Mouse (Mus musculus) Muller cell, postnatal 12 days (primary cell): ENCODE results near the gene Izumo3.
"Not testable (repeated sequence)": the region's sequence is repeated elsewhere in the genome, so short reads cannot be mapped to it uniquely, and the experiment has no call there.

Experiments
- DNase-seq: peaks from one replicate; pipeline ENCODE4 v3.0.0-alpha.2; 2015; ENCODE audit errors: inconsistent ontology term

Izumo3 gene

GRCm38 (mm10) chr4:92147134-92147533, at the start of gene Izumo3:
TSS of gene Izumo3 (minus strand) at chr4:92147234.
- no peak for DNase-seq

GRCm38 (mm10) chr4:92191649-92192048, 44.6 kb upstream of the Izumo3 start, which contains the start of gene Gm12666:
TSS of gene Gm12666 (minus strand) at chr4:92191749.
- DNase-seq: not testable (repeated sequence)

DNA sequence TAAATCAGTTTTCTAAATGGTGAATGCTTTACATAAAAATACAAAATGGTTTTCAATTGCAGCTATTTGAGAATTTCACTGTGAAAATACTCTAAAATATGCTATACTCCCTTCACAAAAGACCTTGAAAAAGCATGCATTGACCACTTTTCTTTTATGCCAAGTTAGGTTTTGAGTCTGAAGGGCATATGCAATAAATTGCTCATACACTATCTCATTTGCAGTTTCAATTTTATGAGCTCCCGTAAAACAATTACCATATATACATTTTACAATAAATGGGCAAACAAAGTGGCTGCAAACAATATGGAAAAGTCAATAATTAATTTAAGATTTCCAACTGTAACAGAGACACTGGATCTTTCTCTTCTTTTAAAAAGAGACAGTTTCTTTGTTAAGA, 5.6 kb upstream of the Izumo3 start:
- DNase-seq: no peak

DNA sequence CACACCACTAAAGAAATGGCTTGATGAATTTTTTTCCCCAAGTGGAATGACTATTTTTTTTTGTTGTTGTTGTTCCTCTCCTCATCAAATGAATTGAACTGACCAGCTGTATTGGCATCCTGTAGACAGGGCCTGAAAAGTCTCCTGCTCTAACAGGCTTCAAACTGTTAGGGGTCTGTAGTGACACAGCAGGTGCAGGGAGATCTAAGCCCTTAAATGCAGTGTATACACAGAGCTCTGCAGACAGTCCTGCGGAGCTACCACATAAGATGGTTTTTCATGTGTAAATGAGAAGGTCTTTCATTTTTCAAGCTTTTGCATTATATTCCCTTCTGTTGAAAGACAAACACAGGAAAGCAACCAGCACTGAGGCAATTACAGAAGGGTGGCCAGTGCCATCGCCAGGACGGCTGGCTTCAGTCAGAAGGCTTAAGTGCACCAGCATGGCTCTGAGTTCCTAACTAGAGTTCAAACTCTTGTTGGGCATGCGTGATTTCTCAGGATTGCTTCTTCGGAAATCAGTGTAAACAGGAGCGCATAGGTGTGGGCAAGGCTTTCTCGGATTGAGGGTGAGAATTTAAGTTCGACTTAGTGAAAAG, 35.5 kb downstream of the Izumo3 start:
- no peak for DNase-seq

GRCm38 (mm10) chr4:92097386-92097785, 49.6 kb downstream of the Izumo3 start:
- no peak for DNase-seq

DNA sequence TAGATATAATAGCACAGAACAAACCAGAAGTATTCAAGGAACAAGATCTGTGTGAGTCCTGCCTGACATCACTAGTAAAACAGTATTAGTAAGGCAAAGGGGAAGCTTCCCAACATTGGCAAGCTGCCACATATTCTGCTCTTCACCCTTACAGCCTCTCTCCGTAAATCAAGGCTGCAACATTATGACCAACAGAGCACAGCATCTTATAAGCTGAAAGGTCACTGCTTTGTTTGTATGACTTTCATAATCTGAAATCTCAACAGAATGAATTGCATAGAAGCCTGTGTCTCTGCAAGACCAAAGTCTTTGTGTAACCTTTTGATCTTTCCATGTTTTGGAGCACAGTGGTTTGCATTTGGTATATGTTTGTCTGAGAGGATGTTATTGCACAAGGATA, 51.1 kb downstream of the Izumo3 start:
- no peak for DNase-seq
